Mouse (Mus musculus): Measurements from ENCODE around the gene Treml2. TPM values are rescaled to one million over a fixed set of nuclear protein-coding genes. Genes with fewer than 3 reads are reported as not detected.
"Not testable (repeated sequence)": the region's sequence is repeated elsewhere in the genome, so short reads cannot be mapped to it uniquely, and the experiment has no call there.

Gene Treml2
- polyA plus RNA-seq, 1 experiment = 0.38 TPM

GRCm38 (mm10) chr17:48293500-48294194 is 5.7 kb upstream of the Treml2 start:
- no peak for DNase-seq (ENCODE audit: low read depth)

- DNase-seq (ENCODE audit: low read depth) = no peak
These were observed 458 bp downstream of the Treml2 start for GRCm38 (mm10) chr17:48299756-48300155.

- DNase-seq (ENCODE audit: low read depth) = no peak
These were observed 901 bp downstream of the Treml2 start for GRCm38 (mm10) chr17:48300199-48300598.

- DNase-seq (ENCODE audit: low read depth) = no peak
These were observed 1.6 kb downstream of the Treml2 start for GRCm38 (mm10) chr17:48300861-48301260.

GRCm38 (mm10) chr17:48301792-48302191 is 2.5 kb downstream of the Treml2 start:
- no peak for DNase-seq (ENCODE audit: low read depth)

GRCm38 (mm10) chr17:48312124-48312523 is 12.8 kb downstream of the Treml2 start:
- no peak for DNase-seq (ENCODE audit: low read depth)

GRCm38 (mm10) chr17:48315905-48316579 is 16.7 kb downstream of the Treml2 start, which contains the start of gene B430306N03Rik:
Gene B430306N03Rik, plus strand, starts transcription at chr17:48316141.
- not testable (repeated sequence) for DNase-seq (ENCODE audit: low read depth)

GRCm38 (mm10) chr17:48318686-48319085 is 19.4 kb downstream of the Treml2 start:
- no peak for DNase-seq (ENCODE audit: low read depth)

- no peak for DNase-seq (ENCODE audit: low read depth)
These were observed 22.0 kb downstream of the Treml2 start for GRCm38 (mm10) chr17:48321279-48321678.

GRCm38 (mm10) chr17:48323236-48323635 is 23.9 kb downstream of the Treml2 start:
- DNase-seq (ENCODE audit: low read depth) = no peak

GRCm38 (mm10) chr17:48324258-48324657 is 25.0 kb downstream of the Treml2 start:
- DNase-seq (ENCODE audit: low read depth) = no peak

- DNase-seq (ENCODE audit: low read depth) = no peak
These were observed 25.8 kb downstream of the Treml2 start for GRCm38 (mm10) chr17:48325093-48325492.

GRCm38 (mm10) chr17:48325638-48326037 is 26.3 kb downstream of the Treml2 start:
- DNase-seq (ENCODE audit: low read depth) = no peak

GRCm38 (mm10) chr17:48326656-48327055 is 27.4 kb downstream of the Treml2 start:
- no peak for DNase-seq (ENCODE audit: low read depth)

- no peak for DNase-seq (ENCODE audit: low read depth)
These were observed 33.2 kb downstream of the Treml2 start for GRCm38 (mm10) chr17:48332524-48332923.

GRCm38 (mm10) chr17:48334186-48334585 is 34.9 kb downstream of the Treml2 start:
- no peak for DNase-seq (ENCODE audit: low read depth)

- no peak for DNase-seq (ENCODE audit: low read depth)
These were observed 37.6 kb downstream of the Treml2 start for GRCm38 (mm10) chr17:48336857-48337256.

- no peak for DNase-seq (ENCODE audit: low read depth)
These were observed 41.0 kb downstream of the Treml2 start for GRCm38 (mm10) chr17:48340267-48340666.

GRCm38 (mm10) chr17:48341947-48342346 is 42.6 kb downstream of the Treml2 start:
- no peak for DNase-seq (ENCODE audit: low read depth)

GRCm38 (mm10) chr17:48343065-48343464 is 43.8 kb downstream of the Treml2 start:
- DNase-seq (ENCODE audit: low read depth) = no peak

GRCm38 (mm10) chr17:48345824-48346223 is 46.5 kb downstream of the Treml2 start:
- DNase-seq (ENCODE audit: low read depth) = no peak

GRCm38 (mm10) chr17:48346231-48346630 is 46.9 kb downstream of the Treml2 start, which contains the start of gene Trem2:
Gene Trem2, plus strand, starts transcription at chr17:48346401.
- DNase-seq (ENCODE audit: low read depth) = no peak

GRCm38 (mm10) chr17:48346834-48347233 is 47.5 kb downstream of the Treml2 start:
- no peak for DNase-seq (ENCODE audit: low read depth)

Measured in gonadal fat pad, adult 2 months (tissue).